Mouse (Mus musculus) bone marrow, adult 2 months (tissue): Measurements from ENCODE around the gene Arhgef3. TPM values are rescaled to one million over a fixed set of nuclear protein-coding genes. Genes with fewer than 3 reads are reported as not detected.

Source experiments
- H3K27ac ChIP-seq: fragments of 200-500 bp; 2 replicates; pipeline ENCODE4 v1.5.1; 2012; ENCODE audit warnings: low read depth, mild to moderate bottlenecking, control low read depth, inconsistent platforms, low read length; ENCODE audit not compliant: control insufficient read depth, poor library complexity, insufficient read depth
- H3K4me1 ChIP-seq: fragments of 200-500 bp; 2 replicates; pipeline ENCODE4 v1.6.1; 2011; ENCODE audit warnings: low read length; ENCODE audit not compliant: control insufficient read depth, insufficient read depth
- H3K4me3 ChIP-seq: fragments of 200-500 bp; replicated peaks from 2 replicates; pipeline ENCODE3; 2011; ENCODE audit warnings: mild to moderate bottlenecking, low read depth, low read length, control low read depth; ENCODE audit not compliant: control insufficient read depth
- CTCF ChIP-seq: fragments of 200-500 bp; IDR thresholded peaks from 2 replicates; pipeline ENCODE4 v1.5.1; 2011; ENCODE audit warnings: low read length, control low read depth; ENCODE audit not compliant: control insufficient read depth, insufficient read depth
- POLR2A ChIP-seq: fragments of 200-500 bp; IDR thresholded peaks from 2 replicates; pipeline ENCODE4 v1.6.1; 2011; ENCODE audit warnings: low read depth, mild to moderate bottlenecking, control low read depth, low read length, borderline replicate concordance; ENCODE audit not compliant: control insufficient read depth
- WGBS: fragments of 180-500 bp; shearing (Covaris S2); methylation state at CpG from one replicate; pipeline ENCODE4 v1.1.7; 2018; 5-methylcytosine and 5-hydroxymethylcytosine counted together
- polyA plus RNA-seq: library from polyadenylated mRNA; stranded (reverse); fragments of >200 nt; gene quantifications from 2 replicates; pipeline ENCODE4 v1.2.4, GENCODE M21; 2011; ENCODE audit warnings: low replicate concordance; ENCODE audit not compliant: missing spikeins, insufficient read depth, insufficient read length

Arhgef3 gene
- polyA plus RNA-seq, 1 experiment: 14.3 TPM

- Histone ChIP-seq H3K27ac (no peak overlapping the region), H3K4me3 (no peak overlapping the region), H3K4me1 (no peaks in the 10 kb centered on the region; the same call in 1 of the 2 replicates)
- WGBS: 94% methylated on average over 2 of the region's 2 CpGs
- TF ChIP-seq CTCF (no peak), POLR2A (no peak)
Measured at GRCm38 (mm10) chr14:27444851-27445281, 330.2 kb downstream of the Arhgef3 start.

- TF ChIP-seq CTCF: no peak
- TF ChIP-seq POLR2A: no peak
- WGBS: 69% methylated on average over 4 of the region's 4 CpGs
Measured at GRCm38 (mm10) chr14:27446963-27447362, 332.3 kb downstream of the Arhgef3 start.

More at GRCm38 (mm10) chr14:27446963-27447362, 332.3 kb downstream of the Arhgef3 start:
- no peaks in the 10 kb centered on the region; the same call in 1 of the 2 replicates for H3K4me1 ChIP-seq
- no peak overlapping the region for H3K4me3 ChIP-seq
- H3K27ac ChIP-seq: no peak overlapping the region

Other genes starting within 250 kb of the Arhgef3 start
- 0.92 and 2.2 TPM in 2 replicates for gene Asb14, start 220.3 kb upstream of the Arhgef3 start, polyA plus RNA-seq
- gene Appl1, start 143.7 kb upstream of the Arhgef3 start, polyA plus RNA-seq: 2.9 and 7.5 TPM in 2 replicates
- not detected in 2 replicates for gene Hesx1, start 120.5 kb upstream of the Arhgef3 start, polyA plus RNA-seq
- 0.16 and 1.4 TPM in 2 replicates for gene Il17rd, start 76.0 kb upstream of the Arhgef3 start, polyA plus RNA-seq